Mouse (Mus musculus): ENCODE results near the gene Tvp23a.

GRCm38 (mm10) chr16:10399160-10399559 is 48.0 kb downstream of the Tvp23a start:
- peak; percentile 91 for TF ChIP-seq CTCF (IDR thresholded peaks at IDR 0.05; ENCODE audit: low read depth)
- no peak for TF ChIP-seq EP300 (IDR thresholded peaks at IDR 0.05; ENCODE audit: low read depth)
